Mouse (Mus musculus) stomach, postnatal 0 days (tissue): ENCODE data around the gene Gm26938.

Experiments used
- CTCF ChIP-seq: IDR thresholded peaks from 2 replicates; pipeline ENCODE4 v1.5.1; 2016; ENCODE audit warnings: antibody characterized with exemption, low read depth, mild to moderate bottlenecking, moderate library complexity
- EP300 ChIP-seq: optimal IDR thresholded peaks from 2 replicates; pipeline ENCODE3; 2016; ENCODE audit warnings: antibody characterized with exemption

- TF ChIP-seq CTCF (no peak), EP300 (no peak)
Measured at GRCm38 (mm10) chr5:139792159-139792775, 33.9 kb downstream of the Gm26938 start.
